Mouse (Mus musculus) cerebellum, adult 9-11 months (tissue): Measurements from ENCODE around the gene Zbtb49.

Experiments
- DNase-seq: peaks from one replicate; pipeline ENCODE4 v3.0.0; 2022

Gene Zbtb49

DNA sequence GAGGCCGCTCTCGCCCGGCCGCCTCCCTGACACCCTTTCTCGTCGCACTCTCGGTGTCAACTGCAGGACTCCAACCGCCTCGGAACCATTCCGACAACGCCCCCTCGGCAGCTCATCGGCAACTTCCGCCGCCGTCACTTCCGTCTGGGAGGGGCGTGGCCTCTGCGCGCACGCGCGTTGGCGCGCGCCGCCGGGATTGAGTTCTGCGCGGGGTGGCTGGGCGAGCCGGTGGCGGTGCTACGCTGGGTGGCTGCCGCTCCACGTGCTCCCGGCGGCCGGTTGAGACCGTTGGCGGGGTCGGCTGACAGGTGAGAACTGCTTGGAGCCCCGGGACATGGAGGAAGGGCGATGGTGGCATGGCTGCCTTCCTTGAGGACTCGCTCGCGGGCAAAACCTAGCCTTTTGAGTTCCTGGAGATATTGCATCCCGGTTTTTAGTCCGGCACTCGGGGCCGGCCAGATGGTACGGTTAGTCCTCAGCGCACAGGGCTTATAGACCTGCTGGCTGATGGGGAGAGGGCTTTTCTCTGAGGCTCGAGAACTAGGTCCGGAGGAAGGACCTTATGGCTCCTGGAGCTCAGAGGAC lies at the start of gene Zbtb49, which contains the start of gene Lyar:
Zbtb49 (minus strand) TSS at position 130 of the 585 bp plus-strand sequence.
Lyar (plus strand) TSS at position 143 of the 585 bp plus-strand sequence.
- DNase-seq, result peak; percentile 93

DNA sequence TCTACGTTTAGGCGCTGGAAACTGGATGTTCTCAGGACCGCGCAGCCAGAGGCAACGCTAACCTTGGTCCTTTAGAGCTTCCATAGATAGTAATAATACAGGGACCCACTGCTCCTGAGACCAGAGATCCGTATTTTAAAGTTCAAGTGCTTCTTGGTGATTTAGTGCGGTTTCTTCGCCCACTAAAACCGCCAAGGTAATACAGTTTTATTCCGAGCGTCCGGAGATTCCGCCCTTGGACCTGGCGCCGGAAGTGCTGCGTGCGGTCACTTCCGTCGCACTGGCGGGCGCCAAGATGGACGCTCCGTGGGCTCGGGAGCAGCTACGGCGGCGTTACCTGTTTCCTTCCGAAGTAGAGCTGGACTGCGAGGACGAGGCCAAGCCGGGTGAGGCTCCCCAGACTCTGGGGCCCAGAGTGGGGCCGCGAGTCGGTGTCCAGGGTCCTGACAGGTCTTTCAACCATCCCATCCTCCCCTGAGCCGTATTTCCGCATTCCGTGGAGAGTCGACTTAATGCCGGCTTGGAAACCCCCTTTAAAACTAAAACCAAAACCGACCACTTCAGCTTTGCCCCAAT lies 39.9 kb upstream of the Zbtb49 start, which contains the start of gene Tmem128:
Tmem128 (plus strand) TSS at position 79 of the 576 bp plus-strand sequence.
- DNase-seq, result peak; percentile 69

DNA sequence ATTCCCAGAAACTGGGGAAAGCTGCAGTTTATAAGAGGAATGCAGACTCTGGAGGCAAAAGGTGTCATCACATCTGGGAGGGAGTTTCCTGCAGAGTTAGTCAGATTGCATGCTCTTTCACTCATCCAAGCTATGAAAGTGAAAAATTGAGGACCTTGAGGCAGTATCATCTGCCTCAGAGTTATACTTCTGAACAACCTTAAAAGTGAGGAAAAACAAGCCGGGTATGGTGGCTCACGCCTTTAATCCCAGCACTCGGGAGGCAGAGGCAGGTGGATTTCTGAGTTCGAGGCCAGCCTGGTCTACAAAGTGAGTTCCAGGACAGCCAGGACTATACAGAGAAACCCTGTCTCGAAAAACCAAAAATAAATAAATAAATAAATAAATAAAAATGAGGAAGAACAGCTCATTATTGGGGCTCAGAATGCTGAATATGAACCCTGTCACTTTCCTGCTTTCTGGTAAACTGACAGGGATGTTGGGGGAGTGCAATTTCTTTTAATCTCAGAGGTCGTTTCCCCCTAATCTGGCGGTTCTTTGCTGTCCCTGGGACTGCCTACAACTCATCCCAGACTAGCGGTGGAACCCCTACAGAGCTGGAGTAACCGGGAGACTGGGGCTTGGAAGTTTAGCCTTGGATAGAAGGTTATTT lies 39.3 kb upstream of the Zbtb49 start:
- no peak for DNase-seq

DNA sequence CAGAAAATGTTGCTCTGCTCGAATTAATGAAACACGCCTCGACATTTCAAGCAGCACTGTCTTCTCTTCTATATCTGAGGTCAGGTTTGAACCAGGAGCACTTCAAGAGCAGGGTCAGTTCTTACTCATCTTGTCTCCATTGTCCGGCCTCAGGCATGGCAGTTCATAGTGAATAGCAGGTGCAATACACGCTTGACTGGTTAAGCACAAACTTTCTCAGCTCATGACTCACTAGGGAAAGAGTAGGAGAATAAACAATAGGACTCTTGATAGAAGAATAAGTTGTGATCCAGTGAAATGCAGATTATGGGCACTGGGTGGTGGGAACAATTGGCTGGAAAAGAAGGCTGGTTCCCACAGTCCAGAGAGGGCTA lies 38.5 kb upstream of the Zbtb49 start:
- no peak for DNase-seq

DNA sequence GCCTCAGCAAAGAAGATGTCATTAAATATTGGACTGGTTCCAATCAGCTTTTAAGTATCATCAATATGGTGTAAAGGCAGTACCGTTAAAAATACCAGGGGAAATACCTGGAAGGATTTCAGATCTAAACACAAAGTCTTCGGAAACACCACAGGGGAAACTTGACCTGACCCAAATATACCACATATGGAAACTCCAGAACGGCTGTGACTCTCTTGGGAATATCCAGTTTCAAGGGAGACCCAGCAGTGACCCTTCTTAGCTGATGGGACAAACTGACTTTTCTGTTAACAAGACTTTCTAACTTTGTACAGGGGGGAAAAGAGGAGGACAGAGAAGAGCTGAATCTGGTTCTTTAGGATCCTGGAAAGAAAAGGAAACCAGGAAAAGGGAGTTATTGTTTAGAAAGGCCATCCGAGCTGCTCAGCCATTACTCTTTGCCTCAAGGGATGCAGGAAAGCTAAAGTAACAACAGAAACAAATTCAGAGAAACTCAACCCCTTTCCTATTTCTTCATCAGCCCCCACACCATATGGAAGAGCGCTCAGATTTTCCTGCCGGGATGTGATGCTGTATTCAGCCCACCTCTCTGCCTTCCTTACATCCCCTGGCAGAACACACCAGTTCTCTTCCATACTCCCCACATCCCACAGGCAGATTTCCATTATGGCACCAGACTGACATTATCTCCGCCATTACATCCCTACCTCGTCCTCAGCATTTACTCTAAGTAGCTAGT lies 37.9 kb upstream of the Zbtb49 start:
- DNase-seq, result no peak

DNA sequence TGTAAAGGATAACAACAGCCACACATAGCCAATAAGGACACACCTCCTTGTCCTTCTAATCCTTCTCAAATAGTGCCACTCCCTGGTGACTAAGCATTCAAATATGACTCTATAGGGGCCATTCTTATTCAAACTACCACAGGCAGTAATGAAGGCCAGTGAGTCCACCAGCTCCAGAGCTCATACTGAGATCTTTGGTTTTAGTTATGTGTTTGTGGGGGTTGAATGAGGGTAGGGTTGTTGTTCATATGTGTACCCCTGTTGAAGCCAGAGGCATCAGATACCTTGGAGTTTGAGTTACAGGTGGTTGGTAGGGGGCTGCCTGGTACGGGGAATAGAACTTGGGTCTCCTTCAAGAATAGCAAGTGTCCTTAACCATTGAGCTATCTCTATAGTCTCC lies 36.3 kb upstream of the Zbtb49 start:
- no peak for DNase-seq

DNA sequence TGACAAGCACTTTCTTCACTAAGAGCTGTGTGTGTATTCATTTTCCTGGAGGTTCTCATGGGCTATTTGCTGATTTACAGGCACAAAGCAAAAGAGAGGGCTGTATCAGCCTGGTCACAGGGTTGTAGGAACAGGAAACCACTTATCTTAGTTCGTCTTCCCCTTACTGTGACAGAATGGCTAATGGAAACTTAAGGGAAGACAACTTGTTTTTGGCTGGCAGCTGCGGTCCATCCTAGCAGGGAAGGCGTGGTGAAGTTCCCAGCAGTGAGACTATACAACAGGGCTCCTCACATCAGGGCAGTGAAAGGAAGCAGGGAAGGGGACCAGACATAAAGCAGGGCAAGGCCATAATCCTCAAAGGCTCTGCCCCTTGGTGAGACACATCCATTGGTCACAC lies 35.4 kb upstream of the Zbtb49 start:
- DNase-seq, result no peak

DNA sequence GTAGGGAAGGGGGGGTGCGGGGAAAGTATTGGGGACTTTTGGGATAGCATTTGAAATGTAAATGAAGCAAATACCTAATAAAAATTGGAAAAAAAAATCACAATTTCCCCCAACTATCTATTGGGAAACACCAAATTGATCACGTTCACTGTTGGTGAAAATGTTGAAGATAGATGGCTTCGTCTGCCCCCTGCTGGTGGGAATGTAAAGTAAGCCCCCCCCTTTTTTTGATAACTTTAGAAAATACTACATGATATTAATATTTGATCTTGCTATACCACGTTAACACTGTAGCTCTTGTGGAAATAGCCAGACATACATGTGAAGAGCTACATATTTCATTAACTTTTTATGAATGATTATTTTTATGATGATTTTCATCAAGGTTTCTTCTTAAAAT lies 34.9 kb upstream of the Zbtb49 start:
- DNase-seq, result no peak

DNA sequence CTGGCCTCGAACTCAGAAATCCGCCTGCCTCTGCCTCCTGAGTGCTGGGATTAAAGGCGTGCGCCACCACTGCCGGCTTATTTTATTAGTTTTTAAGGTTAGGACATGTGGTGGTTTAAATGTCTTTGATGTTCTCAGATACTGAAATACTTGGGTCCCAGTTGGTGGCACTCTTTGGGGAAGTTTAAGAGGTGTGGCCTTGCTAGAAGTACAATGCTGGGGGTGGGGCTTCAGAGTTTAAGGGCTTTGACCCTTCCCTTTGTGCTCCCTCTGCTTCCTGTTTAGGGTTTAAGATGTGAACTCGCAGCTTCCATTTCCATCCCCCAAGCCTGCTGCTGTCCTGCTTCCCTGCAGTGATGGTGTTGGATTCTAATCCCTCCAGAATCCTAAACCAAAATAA lies 21.7 kb upstream of the Zbtb49 start:
- DNase-seq, result no peak

DNA sequence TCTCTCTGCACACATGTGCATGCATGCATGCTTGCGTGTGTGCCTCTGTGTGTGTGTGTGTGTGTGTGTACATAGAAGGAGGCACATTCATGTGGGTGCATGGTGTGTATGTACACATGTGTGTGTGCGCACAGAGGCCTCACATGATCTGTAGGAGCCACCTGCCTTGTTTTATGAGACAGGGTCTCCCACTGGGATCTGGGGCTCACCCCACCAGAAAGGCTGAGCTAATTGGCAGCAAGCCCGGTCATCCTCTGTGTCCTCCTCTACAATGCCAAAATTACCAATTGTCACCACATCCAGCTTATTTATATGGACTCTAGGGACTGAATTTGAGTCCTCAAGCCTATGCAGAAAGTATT lies 21.2 kb upstream of the Zbtb49 start:
- DNase-seq, result no peak

DNA sequence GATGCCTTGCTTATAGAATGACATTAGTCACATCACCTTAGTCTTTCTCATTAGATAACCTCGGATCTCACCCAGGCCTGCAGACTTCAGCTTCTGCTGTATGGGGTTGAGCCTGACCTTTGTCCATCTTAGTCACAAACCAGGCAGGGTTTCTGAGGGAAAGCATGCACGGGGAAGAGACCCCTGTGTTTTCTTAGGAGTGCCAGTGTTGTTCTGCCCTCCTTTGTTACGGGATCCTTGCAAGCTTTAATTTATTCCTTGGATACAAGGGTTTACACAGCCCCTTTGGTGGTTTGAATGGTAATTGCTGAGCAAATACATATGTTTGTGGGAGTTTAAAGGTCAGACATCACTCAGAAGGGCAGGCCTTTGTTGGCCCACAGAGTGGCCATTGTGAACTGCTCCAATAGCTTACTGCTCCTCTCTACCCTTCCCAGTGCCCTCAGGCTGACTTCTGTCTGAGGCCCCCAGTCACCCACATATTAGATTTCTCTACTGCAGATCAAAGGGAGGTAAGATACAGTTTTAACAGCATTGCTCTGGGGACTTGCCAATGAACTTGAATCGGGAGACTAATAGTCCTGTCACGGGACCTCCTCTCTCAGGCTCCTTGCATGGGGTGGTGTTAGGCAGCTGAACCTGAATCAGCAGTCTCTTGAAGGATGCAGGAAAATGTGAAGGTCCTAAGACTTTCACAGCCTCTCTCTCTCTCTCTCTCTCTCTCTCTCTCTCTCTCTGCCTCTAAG lies 20.6 kb upstream of the Zbtb49 start:
- no peak for DNase-seq

DNA sequence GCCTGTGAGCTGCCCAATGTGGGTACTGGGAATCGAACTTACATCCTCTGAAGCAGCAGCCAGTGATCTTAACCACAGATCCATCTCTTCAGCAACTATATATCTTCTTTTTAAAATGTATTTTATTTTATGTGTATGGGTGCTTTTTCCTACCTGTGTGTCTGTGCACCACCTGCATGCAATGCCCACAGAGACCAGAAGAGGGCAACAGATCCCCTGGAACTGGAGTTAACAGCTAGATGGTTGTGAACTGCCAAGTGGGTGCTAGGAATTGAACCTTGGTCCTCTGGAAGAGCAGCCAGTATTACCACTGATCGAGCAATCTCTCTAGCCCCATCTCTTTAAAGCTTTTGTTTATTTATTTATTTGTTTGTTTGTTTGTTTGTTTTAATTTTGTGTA lies 16.4 kb upstream of the Zbtb49 start:
- no peak for DNase-seq

DNA sequence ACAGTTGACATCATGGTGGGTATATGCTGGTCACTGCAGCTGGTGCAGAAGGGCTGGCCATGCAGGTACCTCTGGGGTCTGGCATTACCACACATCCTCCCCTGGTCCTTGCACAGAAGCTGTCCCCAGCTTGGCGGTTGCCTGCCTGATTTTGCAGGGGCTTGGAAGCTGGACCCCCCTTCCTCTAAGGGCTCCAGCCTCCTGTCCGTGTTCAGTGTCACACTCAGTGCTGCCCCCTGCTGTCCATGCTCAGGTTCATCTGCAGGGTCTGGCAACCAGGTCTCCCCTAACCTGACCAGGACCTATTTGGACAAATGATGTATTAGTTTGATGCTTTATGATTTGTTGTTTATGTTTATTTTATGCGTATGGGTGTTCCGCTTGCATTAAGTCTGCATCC lies 15.2 kb upstream of the Zbtb49 start:
- DNase-seq, result peak; percentile 23

DNA sequence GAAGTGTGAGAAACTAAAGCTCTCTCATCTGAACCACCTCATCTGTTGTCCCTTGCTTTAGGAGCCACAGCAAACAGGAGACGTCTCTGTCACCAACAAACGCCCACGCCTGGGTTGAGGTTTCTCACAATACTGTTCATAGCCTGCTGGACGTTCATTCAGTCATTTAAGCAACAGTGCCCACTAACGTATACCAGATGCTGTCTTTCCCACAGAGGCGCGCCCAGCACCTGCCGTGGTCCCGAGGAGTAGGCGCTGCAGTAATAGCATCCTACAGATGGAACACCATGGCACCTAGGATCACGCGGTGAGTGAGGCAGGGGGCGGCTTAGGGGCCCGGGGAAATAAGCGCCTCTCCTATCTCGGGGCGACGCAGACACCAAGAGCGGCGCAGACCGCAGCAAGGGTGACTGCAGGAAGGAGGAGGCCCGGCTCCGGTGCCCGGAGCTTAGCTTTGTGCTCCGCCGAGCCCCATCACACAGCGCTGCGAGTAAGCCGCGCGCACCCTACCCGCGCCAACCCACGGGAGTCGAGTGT lies 418 bp downstream of the Zbtb49 start:
- no peak for DNase-seq

DNA sequence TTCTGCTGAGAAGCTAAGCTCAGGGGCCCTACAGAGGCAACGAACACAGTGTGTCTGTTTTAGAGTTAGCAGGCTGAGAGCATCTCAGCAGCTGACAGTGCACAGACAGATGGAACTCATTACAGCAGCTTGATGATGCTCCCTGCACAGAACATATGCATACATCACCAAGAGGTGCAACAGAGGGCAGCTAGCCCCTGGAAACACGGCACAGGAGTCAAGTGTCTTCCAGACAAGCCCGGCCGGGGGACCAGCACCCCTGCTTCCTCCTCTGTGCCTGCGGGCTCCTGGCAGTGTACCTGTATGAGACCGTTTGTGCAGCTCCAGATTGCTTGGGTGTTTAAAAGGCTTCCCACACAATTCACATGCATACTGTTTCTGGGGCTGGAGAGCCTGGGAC lies 7.2 kb downstream of the Zbtb49 start:
- no peak for DNase-seq

DNA sequence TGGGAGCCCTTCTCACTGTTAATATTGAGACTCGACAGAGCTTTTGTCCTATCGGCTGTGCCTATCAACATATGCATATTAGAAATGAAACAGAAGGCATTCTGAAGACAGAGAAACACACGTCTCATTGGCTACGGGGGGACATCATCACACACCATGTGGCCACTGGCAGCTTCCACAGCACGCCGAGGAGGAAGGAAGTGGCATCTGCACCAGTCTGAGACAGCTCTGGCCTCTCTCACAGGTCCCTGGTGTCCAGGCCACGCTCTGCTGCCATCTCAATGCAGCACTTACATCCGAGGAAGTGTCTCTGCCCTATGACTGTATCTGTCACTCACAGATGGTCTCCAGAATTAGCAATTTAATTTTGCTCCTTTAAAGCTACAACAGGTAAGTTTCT lies 8.6 kb downstream of the Zbtb49 start:
- DNase-seq, result no peak

DNA sequence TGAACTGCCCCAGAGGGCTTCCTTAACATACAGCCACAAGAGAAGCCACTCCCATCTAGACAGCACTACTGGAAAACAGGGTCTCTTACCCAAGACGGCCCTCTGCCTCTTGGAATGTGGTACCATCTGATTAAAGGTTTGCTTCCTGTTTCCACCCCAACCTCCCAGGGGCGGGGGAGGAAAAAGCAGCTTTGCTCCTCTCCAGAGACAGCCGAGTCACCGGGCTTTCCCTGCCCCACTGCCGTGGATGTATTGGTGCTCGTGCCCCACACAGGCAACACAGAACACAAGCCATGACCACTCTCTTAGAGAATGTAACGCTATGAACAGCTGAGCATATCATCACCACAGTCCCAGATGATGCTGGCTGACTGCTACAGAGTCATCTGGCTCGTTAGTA lies 11.3 kb downstream of the Zbtb49 start:
- DNase-seq, result no peak

DNA sequence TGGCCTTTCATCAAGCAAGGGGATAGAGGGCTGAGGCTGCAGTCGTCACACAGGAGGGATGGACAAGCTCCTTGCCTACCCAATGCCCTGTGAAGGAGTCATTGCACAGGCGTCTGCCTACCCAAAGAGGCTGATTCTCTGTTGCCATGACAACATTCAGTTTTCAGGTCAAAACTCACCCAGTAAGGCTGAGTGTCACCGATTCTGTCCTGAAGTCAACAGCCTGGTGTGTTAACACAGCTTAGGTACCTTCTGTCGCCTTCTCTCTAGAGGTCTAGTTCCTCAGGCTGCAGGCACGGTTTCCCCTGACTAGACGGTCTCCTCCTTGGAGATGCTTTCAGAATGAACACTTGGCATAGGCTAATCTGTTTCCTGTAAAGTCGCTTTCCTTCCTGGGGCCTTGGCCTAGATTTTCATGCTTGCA lies 14.9 kb downstream of the Zbtb49 start:
- DNase-seq, result peak; percentile 45

DNA sequence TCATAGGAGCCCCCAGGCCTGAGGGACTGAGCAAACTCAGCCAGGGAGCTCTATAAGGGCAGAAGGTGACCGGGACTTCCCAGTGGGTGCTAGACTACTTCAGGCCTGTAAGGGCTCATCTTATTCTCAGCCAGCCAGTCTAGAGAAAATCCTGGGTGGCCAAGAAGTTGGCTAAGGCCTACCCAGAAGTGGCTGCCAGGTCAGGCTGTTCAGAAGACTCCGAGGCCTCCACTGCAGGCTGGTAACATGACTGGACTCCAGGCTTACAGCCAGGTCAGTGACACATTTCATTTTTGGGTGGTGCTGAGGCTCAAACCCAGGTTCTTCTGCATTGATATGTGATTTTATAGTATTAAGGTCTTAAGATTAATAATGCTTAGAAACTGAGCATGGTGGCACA lies 20.6 kb downstream of the Zbtb49 start:
- DNase-seq, result no peak

DNA sequence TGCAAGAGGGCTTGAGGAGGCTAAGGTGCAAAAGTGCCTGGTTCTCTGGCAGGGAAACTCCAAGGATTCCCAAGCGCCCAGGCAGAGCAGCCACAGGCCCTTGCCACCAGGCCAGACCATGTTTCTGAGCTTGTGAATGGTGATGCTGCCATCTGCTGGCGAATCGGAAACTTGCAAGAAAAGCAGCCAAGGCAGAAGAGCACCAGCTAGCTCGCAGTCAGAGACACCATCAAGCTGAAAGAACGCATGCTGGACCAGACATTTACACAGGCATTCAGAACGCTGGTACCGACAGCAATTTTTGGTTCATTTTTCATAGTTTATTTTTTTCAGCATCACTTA lies 22.8 kb downstream of the Zbtb49 start:
- DNase-seq, result peak; percentile 80

DNA sequence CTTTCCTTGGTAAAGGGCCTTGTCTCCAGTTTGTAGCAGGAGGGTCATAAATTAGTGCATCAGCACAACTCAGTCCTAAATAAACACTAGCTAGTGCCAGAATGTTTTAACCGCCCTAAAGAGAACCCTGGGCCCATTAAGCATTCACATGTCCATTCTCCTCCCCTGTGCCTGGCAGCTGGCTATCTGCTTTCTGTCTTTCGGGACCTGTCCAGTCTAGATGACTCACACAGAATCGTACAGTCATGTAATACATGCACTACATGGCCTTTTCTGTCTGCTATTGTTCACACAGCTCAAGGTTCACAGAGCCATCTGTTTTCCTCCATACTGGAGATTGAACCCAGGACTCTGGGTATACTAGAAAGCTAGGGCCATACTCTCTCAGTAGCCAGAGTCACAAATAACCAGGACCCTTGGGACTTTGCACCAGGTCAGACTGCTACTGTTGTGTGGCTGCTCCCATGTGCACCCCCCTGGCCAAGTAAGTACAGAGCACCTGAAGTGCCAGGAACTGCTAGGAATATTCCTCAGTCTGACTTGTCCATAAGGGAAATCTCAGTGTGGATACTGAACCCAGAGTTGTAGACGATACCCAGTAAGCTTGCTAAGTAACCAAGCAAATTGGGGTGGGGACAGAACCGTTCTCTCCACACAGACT lies 23.3 kb downstream of the Zbtb49 start:
- DNase-seq, result no peak

DNA sequence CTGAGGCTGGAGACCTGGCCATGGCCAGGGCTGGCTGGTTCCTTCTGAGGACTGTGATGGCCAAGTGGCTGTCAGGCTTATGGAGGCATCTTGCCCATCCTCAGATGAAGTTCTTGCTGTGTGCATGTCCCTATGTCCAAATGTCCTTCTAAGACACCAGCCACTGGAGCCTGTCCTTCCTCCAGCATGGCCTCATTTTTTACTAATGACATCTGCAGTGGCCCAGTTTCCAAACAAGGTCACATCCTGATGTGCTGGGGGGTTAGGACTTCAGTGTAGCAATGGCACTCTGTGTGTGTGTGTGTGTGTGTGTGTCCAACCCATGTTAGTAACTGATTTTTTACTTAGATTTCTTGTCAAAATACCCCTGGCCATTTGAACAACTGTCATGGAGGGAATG lies 24.3 kb downstream of the Zbtb49 start:
- DNase-seq, result no peak

DNA sequence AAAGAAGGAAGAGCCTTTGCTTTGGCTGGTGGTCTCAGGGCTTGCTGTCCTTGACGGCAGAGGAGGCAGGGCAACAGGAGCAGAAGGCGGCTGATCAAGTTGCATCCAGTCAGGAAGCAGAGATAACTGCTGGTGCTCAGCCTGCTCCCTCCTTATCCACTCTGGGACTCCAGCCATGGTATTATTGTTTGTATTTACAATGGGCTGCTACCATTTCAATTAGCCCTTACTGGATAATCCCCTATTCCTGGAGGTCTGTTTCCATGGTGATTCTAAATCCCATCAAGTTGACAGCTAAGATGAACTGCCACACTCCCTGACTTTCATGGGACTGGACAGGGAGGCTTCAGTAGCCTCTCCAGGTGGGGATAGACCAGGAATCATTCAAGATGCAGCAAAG lies 25.3 kb downstream of the Zbtb49 start:
- no peak for DNase-seq
